Mouse (Mus musculus) layer of hippocampus, adult 9-10 months (tissue): ENCODE measurements at regions not wholly inside any gene's neighbourhood (a gene's known extent, or its start where the extent isn't known, plus 50 kb on each side); places are given as distances from the start of the nearest gene placed in this dataset.

Experiments
- DNase-seq: peaks from one replicate; pipeline ENCODE4 v3.0.0; 2022; ENCODE audit warnings: low spot score

GRCm38 (mm10) chr1:164628840-164629239 lies 167.6 kb upstream of the Dpt start:
- no peak for DNase-seq

- no peak for DNase-seq
These were observed 164.8 kb upstream of the Atp1b1 start for GRCm38 (mm10) chr1:164622946-164623345.

- no peak for DNase-seq
These were observed 164.3 kb upstream of the Atp1b1 start for GRCm38 (mm10) chr1:164622417-164622816.

GRCm38 (mm10) chr1:164620129-164620528 lies 162.0 kb upstream of the Atp1b1 start:
- no peak for DNase-seq

- DNase-seq, result no peak
These were observed 159.7 kb upstream of the Atp1b1 start for GRCm38 (mm10) chr1:164617871-164618270.

GRCm38 (mm10) chr1:164607061-164607460 lies 148.9 kb upstream of the Atp1b1 start:
- DNase-seq, result no peak

- DNase-seq, result no peak
These were observed 148.1 kb upstream of the Atp1b1 start for GRCm38 (mm10) chr1:164606141-164606754.

- no peak for DNase-seq
These were observed 145.3 kb upstream of the Atp1b1 start for GRCm38 (mm10) chr1:164603433-164603832.

- DNase-seq, result no peak
These were observed 144.4 kb upstream of the Atp1b1 start for GRCm38 (mm10) chr1:164602568-164602967.

GRCm38 (mm10) chr1:164590205-164590613 lies 132.1 kb upstream of the Atp1b1 start:
- DNase-seq, result peak; percentile 68

GRCm38 (mm10) chr1:164586066-164586989 lies 128.2 kb upstream of the Atp1b1 start:
- peak; percentile 68 for DNase-seq

GRCm38 (mm10) chr1:164576856-164577489 lies 118.8 kb upstream of the Atp1b1 start:
- peak; percentile 52 for DNase-seq

GRCm38 (mm10) chr1:164573639-164574038 lies 115.5 kb upstream of the Atp1b1 start:
- DNase-seq, result no peak

- no peak for DNase-seq
These were observed 114.0 kb upstream of the Atp1b1 start for GRCm38 (mm10) chr1:164572183-164572582.

GRCm38 (mm10) chr1:164571496-164572078 lies 113.4 kb upstream of the Atp1b1 start:
- no peak for DNase-seq

- DNase-seq, result no peak
These were observed 106.7 kb upstream of the Atp1b1 start for GRCm38 (mm10) chr1:164564847-164565246.

- no peak for DNase-seq
These were observed 101.5 kb upstream of the Atp1b1 start for GRCm38 (mm10) chr1:164559546-164560228.

- DNase-seq, result no peak
These were observed 94.5 kb upstream of the Atp1b1 start for GRCm38 (mm10) chr1:164552658-164553057.

- DNase-seq, result no peak
These were observed 92.9 kb upstream of the Atp1b1 start for GRCm38 (mm10) chr1:164551019-164551418.

- no peak for DNase-seq
These were observed 92.4 kb upstream of the Atp1b1 start for GRCm38 (mm10) chr1:164550596-164550995.

- DNase-seq, result no peak
These were observed 89.9 kb upstream of the Atp1b1 start for GRCm38 (mm10) chr1:164548071-164548470.

GRCm38 (mm10) chr1:164545843-164546242 lies 87.7 kb upstream of the Atp1b1 start:
- no peak for DNase-seq
